Mouse (Mus musculus) liver, embryonic 14 days (tissue): ENCODE measurements around the gene Itga6. TPM values are rescaled to one million over a fixed set of nuclear protein-coding genes. Genes with fewer than 3 reads are reported as not detected.

Experiments used
- polyA plus RNA-seq: library from polyadenylated mRNA; depleted of rRNA; stranded (reverse); fragments of >200 nt; gene quantifications from 2 replicates; pipeline ENCODE4 v1.2.3, GENCODE M21; 2012; rRNA removed

The Itga6 gene
- 5.6 and 6.1 TPM in 2 replicates for polyA plus RNA-seq

DNA sequence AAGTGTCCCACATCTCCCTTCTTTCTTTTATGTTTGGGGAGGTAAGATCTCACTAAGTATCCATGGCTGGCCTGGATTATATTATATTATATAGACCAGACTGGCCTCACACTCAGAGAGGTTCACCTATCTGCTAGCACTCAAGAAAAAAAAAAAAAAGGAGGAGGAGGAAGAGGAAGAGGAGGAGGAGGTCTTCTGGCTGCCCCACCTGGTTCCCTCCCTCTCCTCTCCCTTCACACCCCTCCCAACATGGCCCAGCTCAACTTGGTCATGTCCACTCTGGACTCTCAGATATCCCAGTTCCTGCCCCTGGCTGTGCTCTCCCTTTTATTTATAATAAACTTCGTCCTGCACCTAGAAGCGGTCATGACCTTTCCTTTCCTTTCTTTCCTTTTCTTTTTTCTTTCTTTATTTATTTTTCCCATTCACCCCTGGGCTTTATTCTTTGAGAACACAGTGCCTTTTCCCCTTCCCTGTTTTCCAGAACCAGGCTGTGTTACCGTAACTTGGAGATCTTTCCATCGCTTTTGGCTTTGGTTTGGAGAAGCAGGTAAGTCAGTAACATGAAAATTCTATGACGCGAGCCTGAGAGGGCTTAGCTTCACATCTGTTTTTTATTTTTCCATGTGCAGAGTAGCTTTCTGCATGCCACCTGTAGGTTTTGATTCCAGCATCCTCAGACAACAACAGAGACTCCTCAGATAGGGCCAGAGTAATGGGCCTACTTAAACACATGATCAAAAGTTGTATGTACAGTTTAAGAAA is at the start of gene Itga6:
TSS of gene Itga6 (plus strand) at position 7 of the 765 bp plus-strand sequence.

DNA sequence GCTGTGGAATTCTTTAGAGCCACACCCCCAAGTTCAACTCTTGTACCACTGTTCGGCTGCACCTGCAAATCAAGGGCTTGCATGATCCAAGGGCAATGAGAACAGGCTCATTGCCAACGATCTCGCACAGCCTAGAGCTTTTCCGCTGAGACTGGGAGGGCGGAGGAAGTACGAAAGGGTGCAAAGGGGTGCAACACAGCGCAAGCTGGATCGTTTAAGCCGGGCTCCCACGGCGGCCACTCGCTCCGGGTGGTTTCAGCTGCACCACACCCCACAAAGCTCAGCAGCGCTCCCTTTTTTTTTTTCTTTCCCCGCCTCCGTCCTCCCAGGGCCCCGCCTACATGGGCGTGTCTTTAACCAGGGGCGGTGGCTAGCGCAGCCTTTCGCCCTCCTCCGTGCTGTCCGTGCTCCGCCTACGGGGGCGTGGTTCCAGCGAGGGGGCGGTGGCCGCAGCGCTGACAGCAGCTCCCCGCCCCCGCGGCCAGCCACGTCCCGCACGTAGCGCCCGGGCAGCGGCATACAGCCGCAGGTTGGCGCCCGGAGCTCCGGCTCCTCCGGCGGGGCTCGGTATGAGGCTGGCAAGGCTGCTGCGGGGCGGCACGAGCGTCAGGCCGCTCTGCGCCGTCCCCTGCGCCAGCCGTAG is 127.5 kb downstream of the Itga6 start, which contains the start of gene Pdk1:
TSS of gene Pdk1 (plus strand) at position 424 of the 643 bp plus-strand sequence.

Other genes with a start within 250 kb of the Itga6 start
- gene Dlx1, start 217.5 kb upstream of the Itga6 start, polyA plus RNA-seq: 0.03 and 0.06 TPM in 2 replicates
- gene Dlx2, start 198.9 kb upstream of the Itga6 start, polyA plus RNA-seq: 0.01 TPM in 1 of 2 replicates, not detected in the other
- 16.4 and 18.3 TPM in 2 replicates for gene Pdk1, start 127.6 kb downstream of the Itga6 start, polyA plus RNA-seq
- 3.0 and 4.0 TPM in 2 replicates for gene Rapgef4, start 235.6 kb downstream of the Itga6 start, polyA plus RNA-seq